Mouse (Mus musculus): Measurements from ENCODE around the gene Cachd1. TPM values are rescaled to one million over a fixed set of nuclear protein-coding genes. Genes with fewer than 3 reads are reported as not detected.
A peak's percentile ranks its signal among the peaks of the same experiment; 100 is the strongest.

Gene Cachd1
- polyA plus RNA-seq, 1 experiment from 2014 or later, result 15.2 TPM

DNA sequence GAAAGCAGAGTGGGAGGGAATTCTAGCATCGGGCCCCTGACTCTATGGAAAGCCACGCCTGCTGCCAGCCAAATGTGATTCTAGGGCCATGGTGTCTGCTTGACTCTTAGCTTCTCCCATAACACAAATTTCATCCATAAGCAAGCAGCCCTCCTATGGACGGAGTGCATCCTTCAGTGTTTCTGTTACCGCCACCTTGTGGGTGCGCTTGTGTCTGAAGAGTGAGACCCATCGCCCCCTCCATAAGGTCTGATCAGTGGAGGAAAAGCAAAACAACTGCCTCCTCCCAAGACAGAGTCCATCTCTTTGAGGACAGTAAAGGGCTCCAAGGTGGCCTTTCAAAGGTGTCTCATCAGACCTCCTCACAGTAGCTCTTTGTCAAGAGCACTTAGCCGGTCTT lies 201.0 kb downstream of the Cachd1 start:
- no peak for ATAC-seq
- Histone ChIP-seq H3K4me1 (replicated peaks; ENCODE audit: control insufficient read depth, insufficient read depth, low read length) (peaks cover 7% of the 10 kb centered on the region; the same call in 1 of the 2 replicates), H3K4me2 (ENCODE audit: low read length) (no peak overlapping the region), H3K27me3 (replicated peaks; ENCODE audit: control insufficient read depth, insufficient read depth, low read length) (no peaks in the 10 kb centered on the region), H3K36me3 (ENCODE audit: control insufficient read depth, insufficient read depth) (no peaks in the 10 kb centered on the region), H3K27ac (ENCODE audit: low read length) (no peak overlapping the region), H3K9me3 (ENCODE audit: control insufficient read depth, low read length) (no peaks in the 10 kb centered on the region), H3K9ac (replicated peaks; ENCODE audit: low read depth, low read length) (no peak overlapping the region), H3K4me3 (replicated peaks; ENCODE audit: low read length) (no peak overlapping the region)
- 85% methylated on average over 7 of the region's 7 CpGs for WGBS

- Histone ChIP-seq H3K27me3 (replicated peaks; ENCODE audit: control insufficient read depth, insufficient read depth, low read length) (no peaks in the 10 kb centered on the region), H3K36me3 (ENCODE audit: control insufficient read depth, insufficient read depth) (peaks cover 4% of the 10 kb centered on the region), H3K4me1 (replicated peaks; ENCODE audit: control insufficient read depth, insufficient read depth, low read length) (peaks cover 10% of the 10 kb centered on the region), H3K27ac (ENCODE audit: low read length) (no peak overlapping the region), H3K9ac (replicated peaks; ENCODE audit: low read depth, low read length) (no peak overlapping the region), H3K4me3 (replicated peaks; ENCODE audit: low read length) (no peak overlapping the region), H3K9me3 (ENCODE audit: control insufficient read depth, low read length) (no peaks in the 10 kb centered on the region), H3K4me2 (ENCODE audit: low read length) (no peak overlapping the region)
- ATAC-seq, result no peak; the same call in 1 of the 2 replicates
- 80% methylated on average over 1 of the region's 1 CpGs for WGBS
Measured at GRCm38 (mm10) chr4:100987187-100987586, 210.7 kb downstream of the Cachd1 start.

- Histone ChIP-seq H3K4me3 (replicated peaks; ENCODE audit: low read length) (no peak overlapping the region), H3K9me3 (ENCODE audit: control insufficient read depth, low read length) (no peaks in the 10 kb centered on the region), H3K4me2 (ENCODE audit: low read length) (no peak overlapping the region), H3K9ac (replicated peaks; ENCODE audit: low read depth, low read length) (no peak overlapping the region), H3K27ac (ENCODE audit: low read length) (no peak overlapping the region), H3K4me1 (replicated peaks; ENCODE audit: control insufficient read depth, insufficient read depth, low read length) (peaks cover 10% of the 10 kb centered on the region), H3K36me3 (ENCODE audit: control insufficient read depth, insufficient read depth) (peaks cover 4% of the 10 kb centered on the region), H3K27me3 (replicated peaks; ENCODE audit: control insufficient read depth, insufficient read depth, low read length) (no peaks in the 10 kb centered on the region)
- WGBS, result 76% methylated on average over 7 of the region's 8 CpGs
- no peak for ATAC-seq
Measured at GRCm38 (mm10) chr4:100988231-100988799, 211.8 kb downstream of the Cachd1 start.

- Histone ChIP-seq H3K27ac (ENCODE audit: low read length) (no peak overlapping the region), H3K4me2 (ENCODE audit: low read length) (no peak overlapping the region), H3K36me3 (ENCODE audit: control insufficient read depth, insufficient read depth) (peaks cover 4% of the 10 kb centered on the region), H3K9me3 (ENCODE audit: control insufficient read depth, low read length) (no peaks in the 10 kb centered on the region), H3K27me3 (replicated peaks; ENCODE audit: control insufficient read depth, insufficient read depth, low read length) (no peaks in the 10 kb centered on the region), H3K4me1 (replicated peaks; ENCODE audit: control insufficient read depth, insufficient read depth, low read length) (peaks cover 11% of the 10 kb centered on the region), H3K9ac (replicated peaks; ENCODE audit: low read depth, low read length) (no peak overlapping the region), H3K4me3 (replicated peaks; ENCODE audit: low read length) (no peak overlapping the region)
- WGBS, result 46% methylated on average over 4 of the region's 4 CpGs
- peak; percentile 35; the same call in 1 of the 2 replicates for ATAC-seq
Measured at GRCm38 (mm10) chr4:100990996-100991395, 214.5 kb downstream of the Cachd1 start.

DNA sequence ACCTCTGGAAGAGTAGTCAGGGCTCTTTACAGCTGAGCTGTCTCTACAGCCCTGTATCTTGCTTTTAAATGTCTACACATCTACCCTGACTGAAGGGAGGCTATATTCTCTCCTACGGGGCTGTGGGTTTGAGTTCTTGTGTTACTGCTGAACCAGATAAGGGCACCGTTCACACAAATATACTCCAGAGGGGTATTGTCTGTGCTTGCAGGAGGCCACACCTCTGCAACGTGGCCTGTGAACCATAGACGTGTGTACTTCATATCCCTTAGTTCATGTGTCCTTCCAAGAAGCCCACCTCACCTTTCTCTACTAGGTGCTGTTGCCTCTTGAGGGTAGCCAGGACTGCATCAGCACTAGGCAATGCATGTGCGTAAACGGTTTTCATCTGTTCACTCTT lies 215.6 kb downstream of the Cachd1 start:
- Histone ChIP-seq H3K27ac (ENCODE audit: low read length) (no peak overlapping the region), H3K9ac (replicated peaks; ENCODE audit: low read depth, low read length) (no peak overlapping the region), H3K27me3 (replicated peaks; ENCODE audit: control insufficient read depth, insufficient read depth, low read length) (no peaks in the 10 kb centered on the region), H3K36me3 (ENCODE audit: control insufficient read depth, insufficient read depth) (peaks cover under 1% of the 10 kb centered on the region), H3K4me3 (replicated peaks; ENCODE audit: low read length) (no peak overlapping the region), H3K4me2 (ENCODE audit: low read length) (no peak overlapping the region), H3K4me1 (replicated peaks; ENCODE audit: control insufficient read depth, insufficient read depth, low read length) (peaks cover 16% of the 10 kb centered on the region), H3K9me3 (ENCODE audit: control insufficient read depth, low read length) (no peaks in the 10 kb centered on the region)
- no peak for ATAC-seq
- 95% methylated on average over 6 of the region's 6 CpGs for WGBS

GRCm38 (mm10) chr4:100994442-100995255 lies 218.2 kb downstream of the Cachd1 start:
- no peaks in the 10 kb centered on the region for H3K36me3 ChIP-seq (ENCODE audit: control insufficient read depth, insufficient read depth)
- no peak overlapping the region for H3K27ac ChIP-seq (ENCODE audit: low read length)
- no peak overlapping the region for H3K9ac ChIP-seq (replicated peaks; ENCODE audit: low read depth, low read length)
- no peaks in the 10 kb centered on the region for H3K9me3 ChIP-seq (ENCODE audit: control insufficient read depth, low read length)
- H3K4me3 ChIP-seq (replicated peaks; ENCODE audit: low read length), result no peak overlapping the region
- 76% methylated on average over 18 of the region's 18 CpGs for WGBS
- no peak overlapping the region for H3K4me2 ChIP-seq (ENCODE audit: low read length)
- H3K4me1 ChIP-seq (replicated peaks; ENCODE audit: control insufficient read depth, insufficient read depth, low read length), result peaks cover 21% of the 10 kb centered on the region
- ATAC-seq, result no peak
- H3K27me3 ChIP-seq (replicated peaks; ENCODE audit: control insufficient read depth, insufficient read depth, low read length), result no peaks in the 10 kb centered on the region

DNA sequence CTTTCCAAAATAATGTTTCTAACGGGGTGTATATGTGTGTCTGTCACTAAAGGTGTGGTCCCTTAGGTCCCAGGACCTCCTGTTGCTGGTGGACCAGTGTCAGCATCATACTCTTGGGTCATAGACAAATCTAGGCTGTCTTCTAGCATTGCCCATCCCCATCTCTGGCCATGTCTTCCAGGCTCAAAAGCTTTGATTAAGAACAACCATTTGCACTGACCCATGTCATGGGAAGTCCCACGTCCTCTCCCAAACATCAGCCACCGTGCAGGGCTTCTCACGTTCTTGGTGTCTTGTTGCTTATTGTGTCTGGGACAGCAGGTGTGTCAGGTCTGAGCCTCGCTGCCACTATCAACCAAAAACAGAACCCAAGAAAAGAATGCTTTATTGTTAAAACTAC lies 219.1 kb downstream of the Cachd1 start:
- H3K36me3 ChIP-seq (ENCODE audit: control insufficient read depth, insufficient read depth), result no peaks in the 10 kb centered on the region
- no peak overlapping the region for H3K4me3 ChIP-seq (replicated peaks; ENCODE audit: low read length)
- no peak overlapping the region for H3K27ac ChIP-seq (ENCODE audit: low read length)
- ATAC-seq, result no peak
- H3K9me3 ChIP-seq (ENCODE audit: control insufficient read depth, low read length), result no peaks in the 10 kb centered on the region
- H3K4me1 ChIP-seq (replicated peaks; ENCODE audit: control insufficient read depth, insufficient read depth, low read length), result peaks cover 18% of the 10 kb centered on the region
- WGBS, result 70% methylated on average over 5 of the region's 5 CpGs
- H3K27me3 ChIP-seq (replicated peaks; ENCODE audit: control insufficient read depth, insufficient read depth, low read length), result no peaks in the 10 kb centered on the region
- no peak overlapping the region for H3K9ac ChIP-seq (replicated peaks; ENCODE audit: low read depth, low read length)
- no peak overlapping the region for H3K4me2 ChIP-seq (ENCODE audit: low read length)

DNA sequence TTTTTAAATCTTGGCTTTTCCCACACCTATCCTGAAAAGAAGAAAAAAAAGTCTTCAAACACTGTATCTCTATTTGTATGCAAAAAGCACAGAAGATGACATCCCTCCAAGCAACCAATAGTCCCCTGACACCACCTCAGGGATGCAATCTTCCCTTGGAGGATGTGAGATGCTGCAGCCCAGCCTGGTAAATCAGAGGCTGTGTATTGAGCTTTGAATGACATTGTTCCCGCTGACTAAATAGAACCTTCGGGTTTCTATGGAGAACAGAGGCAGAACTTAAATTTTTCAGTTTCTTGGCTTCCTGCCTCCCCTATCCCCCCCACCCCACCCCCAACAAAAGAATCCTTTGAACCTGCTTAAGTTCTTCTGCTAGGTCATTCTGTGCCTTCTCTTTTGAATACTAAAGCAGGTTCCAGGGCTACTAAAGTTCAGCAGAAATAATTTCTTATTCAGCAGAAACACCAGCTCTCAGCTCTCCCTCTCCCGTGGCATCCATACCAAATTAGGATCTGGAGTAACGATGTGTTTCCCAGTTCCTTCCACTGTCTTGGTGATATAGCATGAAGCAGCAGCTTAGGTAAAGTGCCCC lies 219.7 kb downstream of the Cachd1 start:
- WGBS, result 8% methylated on average over 4 of the region's 4 CpGs
- Histone ChIP-seq H3K27me3 (replicated peaks; ENCODE audit: control insufficient read depth, insufficient read depth, low read length) (no peaks in the 10 kb centered on the region), H3K36me3 (ENCODE audit: control insufficient read depth, insufficient read depth) (no peaks in the 10 kb centered on the region), H3K4me1 (replicated peaks; ENCODE audit: control insufficient read depth, insufficient read depth, low read length) (peaks cover 13% of the 10 kb centered on the region), H3K9me3 (ENCODE audit: control insufficient read depth, low read length) (no peaks in the 10 kb centered on the region), H3K4me3 (replicated peaks; ENCODE audit: low read length) (no peak overlapping the region), H3K4me2 (ENCODE audit: low read length) (no peak overlapping the region), H3K27ac (ENCODE audit: low read length) (no peak overlapping the region), H3K9ac (replicated peaks; ENCODE audit: low read depth, low read length) (no peak overlapping the region)
- no peak for ATAC-seq

- Histone ChIP-seq H3K27ac (ENCODE audit: low read length) (peak overlapping the region; percentile 13; the same call in 1 of the 2 replicates), H3K4me1 (replicated peaks; ENCODE audit: control insufficient read depth, insufficient read depth, low read length) (peaks cover 14% of the 10 kb centered on the region; the same call in 1 of the 2 replicates), H3K4me3 (replicated peaks; ENCODE audit: low read length) (no peak overlapping the region), H3K9me3 (ENCODE audit: control insufficient read depth, low read length) (no peaks in the 10 kb centered on the region), H3K27me3 (replicated peaks; ENCODE audit: control insufficient read depth, insufficient read depth, low read length) (no peaks in the 10 kb centered on the region), H3K4me2 (ENCODE audit: low read length) (no peak overlapping the region), H3K36me3 (ENCODE audit: control insufficient read depth, insufficient read depth) (no peaks in the 10 kb centered on the region), H3K9ac (replicated peaks; ENCODE audit: low read depth, low read length) (no peak overlapping the region)
- ATAC-seq, result peak; percentile 49
- WGBS, result 14% methylated on average over 2 of the region's 2 CpGs
Measured at GRCm38 (mm10) chr4:100998145-100998544, 221.7 kb downstream of the Cachd1 start.
